Mouse (Mus musculus): ENCODE data around the gene Cdc37.

DNA sequence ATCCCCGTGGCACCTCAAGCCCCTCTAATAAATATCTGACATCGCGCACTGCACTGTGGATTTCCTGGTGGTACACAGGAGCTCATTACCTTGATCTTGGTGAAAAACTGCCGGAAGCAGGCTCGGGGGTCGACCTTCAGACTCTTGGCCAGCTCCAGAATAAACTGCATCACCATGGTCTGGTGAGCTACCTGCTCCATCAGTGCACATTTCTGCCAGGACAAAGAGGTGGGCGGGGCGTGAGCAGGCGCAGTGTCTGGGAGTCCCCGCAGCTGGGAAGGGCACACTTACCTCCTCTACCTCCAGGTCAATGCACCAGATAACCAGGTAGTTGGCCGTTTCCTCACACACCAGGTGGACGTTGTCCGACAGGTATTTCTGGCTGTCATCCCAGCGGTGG, 7.9 kb downstream of the Cdc37 start:
- TF ChIP-seq EP300 (IDR thresholded peaks at IDR 0.05; ENCODE audit: low read depth) (no peak), CTCF (IDR thresholded peaks at IDR 0.05; ENCODE audit: low read depth) (no peak)
